Mouse (Mus musculus) left cerebral cortex, adult 9 months (tissue): ENCODE measurements around the gene Hypk.

ENCODE experiments used
- DNase-seq, 2 experiments: peaks; one replicate each; pipeline ENCODE4 v3.0.0; 2022; ENCODE audit warnings: low spot score in 2 of 2

Hypk gene

GRCm38 (mm10) chr2:121452990-121453389 lies at the start of gene Hypk:
Hypk (plus strand) TSS chr2:121453290.
- DNase-seq = no peak

GRCm38 (mm10) chr2:121403296-121403695 lies 49.8 kb upstream of the Hypk start:
- no peak for DNase-seq

- no peak for DNase-seq
These were observed 44.9 kb upstream of the Hypk start for GRCm38 (mm10) chr2:121408160-121408559.

GRCm38 (mm10) chr2:121412843-121413386 lies 40.2 kb upstream of the Hypk start:
- no peak for DNase-seq

- peak; percentile 89 to 95 for DNase-seq
These were observed 39.6 kb upstream of the Hypk start, which contains the start of the genes Pdia3 and Catsper2 for GRCm38 (mm10) chr2:121413387-121414042. Pdia3 (plus strand) TSS chr2:121413775. Catsper2 (minus strand) TSS chr2:121413792.

GRCm38 (mm10) chr2:121414139-121414685 lies 38.9 kb upstream of the Hypk start:
- peak in 1 of 2 experiments; percentile 31 for DNase-seq

- no peak for DNase-seq
These were observed 38.0 kb upstream of the Hypk start for GRCm38 (mm10) chr2:121415103-121415502.

- DNase-seq = no peak
These were observed 37.5 kb upstream of the Hypk start for GRCm38 (mm10) chr2:121415591-121415990.

- DNase-seq = no peak
These were observed 36.7 kb upstream of the Hypk start for GRCm38 (mm10) chr2:121416356-121416755.

- DNase-seq = no peak
These were observed 34.6 kb upstream of the Hypk start for GRCm38 (mm10) chr2:121418476-121418875.

- DNase-seq = no peak
These were observed 29.9 kb upstream of the Hypk start for GRCm38 (mm10) chr2:121423166-121423565.

GRCm38 (mm10) chr2:121425890-121426289 lies 27.2 kb upstream of the Hypk start:
- DNase-seq = no peak

GRCm38 (mm10) chr2:121434854-121435253 lies 18.2 kb upstream of the Hypk start:
- DNase-seq = no peak

- no peak for DNase-seq
These were observed 13.3 kb upstream of the Hypk start for GRCm38 (mm10) chr2:121439746-121440145.

- no peak for DNase-seq
These were observed 12.1 kb upstream of the Hypk start for GRCm38 (mm10) chr2:121440834-121441605.

- no peak for DNase-seq
These were observed 11.3 kb upstream of the Hypk start for GRCm38 (mm10) chr2:121441800-121442199.

- DNase-seq = no peak
These were observed 10.6 kb upstream of the Hypk start for GRCm38 (mm10) chr2:121442259-121443067.

- DNase-seq = no peak
These were observed 10.1 kb upstream of the Hypk start for GRCm38 (mm10) chr2:121443068-121443349.

GRCm38 (mm10) chr2:121444178-121444577 lies 8.9 kb upstream of the Hypk start, which contains the start of gene Ell3:
Ell3 (minus strand) TSS chr2:121444278.
- DNase-seq = no peak

- no peak for DNase-seq
These were observed 8.0 kb upstream of the Hypk start for GRCm38 (mm10) chr2:121445117-121445516.

GRCm38 (mm10) chr2:121446506-121446905 lies 6.6 kb upstream of the Hypk start:
- DNase-seq = no peak

GRCm38 (mm10) chr2:121447006-121447405 lies 6.1 kb upstream of the Hypk start:
- no peak for DNase-seq
